21 mouse cellular contexts compared by ENCODE assay signal in genomic region chr11:35557476-35557875, GRCm38 (mm10).
"Had no signal": no experiment of that assay in that cellular context is flagged by ENCODE, and none has a peak within 500 bp of the region (broad histone marks: within the 10 kb centered on the region; RNA-seq: fewer than 3 reads in every experiment).

No protein-coding gene starts in this region.

- H3K36me3 ChIP-seq: intestine, embryonic 15.5 days; kidney, embryonic 15.5 days; limb, embryonic 12.5 days; limb, embryonic 15.5 days; midbrain, embryonic 12.5 days; stomach, embryonic 15.5 days had no signal

- ATAC-seq: intestine, embryonic 15.5 days; liver, postnatal 0 days; midbrain, embryonic 16.5 days had no signal

- H3K4me3 ChIP-seq: intestine, embryonic 15.5 days; kidney, embryonic 15.5 days; limb, embryonic 12.5 days; limb, embryonic 15.5 days; midbrain, embryonic 12.5 days; myocyte; stomach, embryonic 15.5 days had no signal

- DNase-seq: kidney, adult 11 months; kidney, adult 8-10 months; kidney, postnatal 10 days; kidney, postnatal 36 days; left cerebral cortex, postnatal 4 days; liver, postnatal 0 days; right cerebral cortex, adult 18-20 months; right cerebral cortex, postnatal 25 days; spleen, adult 18-20 months; thymus, postnatal 25 days had no signal

- H3K4me2 ChIP-seq: intestine, embryonic 15.5 days; kidney, embryonic 15.5 days; limb, embryonic 12.5 days; limb, embryonic 15.5 days; liver, embryonic 11.5 days; midbrain, embryonic 12.5 days; stomach, embryonic 15.5 days had no signal

- H3K9me3 ChIP-seq: intestine, embryonic 15.5 days; kidney, embryonic 15.5 days; limb, embryonic 12.5 days; limb, embryonic 15.5 days; midbrain, embryonic 12.5 days; stomach, embryonic 15.5 days had no signal

- H3K9ac ChIP-seq: intestine, embryonic 15.5 days; kidney, embryonic 15.5 days; limb, embryonic 12.5 days; limb, embryonic 15.5 days; liver, embryonic 14.5 days; liver, postnatal 0 days; midbrain, embryonic 12.5 days; stomach, embryonic 15.5 days had no signal

- H3K27ac ChIP-seq: intestine, embryonic 15.5 days; kidney, embryonic 15.5 days; limb, embryonic 15.5 days; liver, embryonic 14.5 days; macrophage; midbrain, embryonic 12.5 days; stomach, embryonic 15.5 days had no signal

- H3K27me3 ChIP-seq: intestine, embryonic 15.5 days; kidney, embryonic 15.5 days; limb, embryonic 12.5 days; limb, embryonic 15.5 days; stomach, embryonic 15.5 days had no signal

- H3K4me1 ChIP-seq: intestine, embryonic 15.5 days; stomach, embryonic 15.5 days had no signal
